Mouse (Mus musculus): ENCODE measurements around the gene Rufy3.
"Not testable (repeated sequence)": the region's sequence is repeated elsewhere in the genome, so short reads cannot be mapped to it uniquely, and the experiment has no call there.

Rufy3 gene

GRCm38 (mm10) chr5:88564501-88565147 lies at the start of gene Rufy3:
TSS of gene Rufy3 (plus strand) at chr5:88565040.
- in situ Hi-C loops (cut with MseI, MboI), result no loop called here

GRCm38 (mm10) chr5:88519232-88519631 lies 45.6 kb upstream of the Rufy3 start:
- in situ Hi-C loops (cut with MseI, MboI), result no loop called here

- in situ Hi-C loops (cut with MseI, MboI), result no loop called here
Measured at GRCm38 (mm10) chr5:88527657-88528056, 37.2 kb upstream of the Rufy3 start, which contains the start of gene Jchain. TSS of gene Jchain (minus strand) at chr5:88527891.

GRCm38 (mm10) chr5:88530908-88531307 lies 33.9 kb upstream of the Rufy3 start:
- in situ Hi-C loops (cut with MseI, MboI), result no loop called here

GRCm38 (mm10) chr5:88534697-88535096 lies 30.1 kb upstream of the Rufy3 start:
- in situ Hi-C loops (cut with MseI, MboI), result no loop called here

GRCm38 (mm10) chr5:88540845-88541244 lies 24.0 kb upstream of the Rufy3 start:
- in situ Hi-C loops (cut with MseI, MboI), result no loop called here

- in situ Hi-C loops (cut with MseI, MboI), result no loop called here
Measured at GRCm38 (mm10) chr5:88542651-88543282, 22.1 kb upstream of the Rufy3 start.

GRCm38 (mm10) chr5:88544411-88544810 lies 20.4 kb upstream of the Rufy3 start:
- in situ Hi-C loops (cut with MseI, MboI), result not testable (repeated sequence)

GRCm38 (mm10) chr5:88545536-88545935 lies 19.3 kb upstream of the Rufy3 start:
- in situ Hi-C loops (cut with MseI, MboI), result no loop called here

- in situ Hi-C loops (cut with MseI, MboI), result no loop called here
Measured at GRCm38 (mm10) chr5:88553271-88554085, 11.4 kb upstream of the Rufy3 start.

- in situ Hi-C loops (cut with MseI, MboI), result no loop called here
Measured at GRCm38 (mm10) chr5:88554086-88554886, 10.6 kb upstream of the Rufy3 start, which contains the start of gene Utp3. TSS of gene Utp3 (plus strand) at chr5:88554462.

GRCm38 (mm10) chr5:88558991-88559390 lies 5.8 kb upstream of the Rufy3 start:
- in situ Hi-C loops (cut with MseI, MboI), result no loop called here

- in situ Hi-C loops (cut with MseI, MboI), result no loop called here
Measured at GRCm38 (mm10) chr5:88561080-88561814, 3.6 kb upstream of the Rufy3 start.

GRCm38 (mm10) chr5:88562863-88563780 lies 1.7 kb upstream of the Rufy3 start:
- in situ Hi-C loops (cut with MseI, MboI), result no loop called here

GRCm38 (mm10) chr5:88565148-88566033 lies 551 bp downstream of the Rufy3 start:
- in situ Hi-C loops (cut with MseI, MboI), result no loop called here

- in situ Hi-C loops (cut with MseI, MboI), result no loop called here
Measured at GRCm38 (mm10) chr5:88566034-88566841, 1.4 kb downstream of the Rufy3 start.

GRCm38 (mm10) chr5:88569541-88569940 lies 4.7 kb downstream of the Rufy3 start:
- in situ Hi-C loops (cut with MseI, MboI), result no loop called here

- in situ Hi-C loops (cut with MseI, MboI), result no loop called here
Measured at GRCm38 (mm10) chr5:88574829-88575228, 10.0 kb downstream of the Rufy3 start.

Measured in mouse trophoblast stem cell (cell line).